Comparison of ENCODE assay signal across 16 mouse cellular contexts in the genomic region with DNA sequence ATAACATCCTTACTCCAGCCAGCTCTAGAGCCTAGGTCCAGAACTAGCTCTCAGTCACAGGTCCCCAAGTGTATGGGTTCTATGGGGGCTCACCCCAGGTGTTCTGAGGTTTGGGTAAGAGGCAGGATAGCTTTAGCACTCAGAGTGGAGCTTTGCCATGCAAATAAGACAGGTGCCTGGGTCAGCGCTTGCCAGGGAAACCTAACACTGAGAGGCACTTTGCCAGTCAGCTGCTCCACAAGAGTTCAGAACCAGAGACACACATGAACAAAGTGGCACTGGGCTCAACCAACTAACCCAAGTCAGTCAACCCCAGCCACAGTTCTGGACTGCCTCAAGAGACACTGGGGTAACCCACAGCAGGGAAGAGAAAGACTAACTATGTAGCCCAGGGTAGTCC. TPM values are rescaled to one million over a fixed set of nuclear protein-coding genes. Genes with fewer than 3 reads are reported as not detected.
"Had no signal": no experiment of that assay in that cellular context is flagged by ENCODE, and none has a peak within 500 bp of the region (broad histone marks: within the 10 kb centered on the region; RNA-seq: fewer than 3 reads in every experiment).

No protein-coding gene starts in this region.

- H3K4me2 ChIP-seq: lung, embryonic 14.5 days; midbrain, embryonic 11.5 days; midbrain, embryonic 13.5 days; midbrain, embryonic 15.5 days; neural tube, embryonic 12.5 days had no signal

- H3K4me3 ChIP-seq: megakaryocyte, embryonic 14.5 days; midbrain, embryonic 13.5 days; midbrain, embryonic 15.5 days; neural tube, embryonic 12.5 days had no signal

- H3K9ac ChIP-seq: lung, embryonic 14.5 days; midbrain, embryonic 13.5 days; midbrain, embryonic 15.5 days; neural tube, embryonic 12.5 days had no signal

- ATAC-seq: midbrain, embryonic 13.5 days; midbrain, embryonic 15.5 days had no signal

- H3K27me3 ChIP-seq: megakaryocyte, embryonic 14.5 days; midbrain, embryonic 13.5 days; midbrain, embryonic 15.5 days; neural tube, embryonic 12.5 days had no signal

- H3K9me3 ChIP-seq: megakaryocyte, embryonic 14.5 days; midbrain, embryonic 13.5 days; midbrain, embryonic 15.5 days; neural tube, embryonic 12.5 days had no signal

- H3K27ac ChIP-seq: macrophage; midbrain, embryonic 13.5 days; midbrain, embryonic 15.5 days; neural tube, embryonic 12.5 days had no signal

- H3K4me1 ChIP-seq: midbrain, embryonic 13.5 days; midbrain, embryonic 15.5 days; neural tube, embryonic 12.5 days had no signal

- DNase-seq: lung, adult 18-20 months; lung, embryonic 14.5 days; lung, postnatal 10 days; lung, postnatal 36 days; right cerebral cortex, postnatal 14 days; spleen, adult 18-20 months; thymus, adult 18-20 months; thymus, postnatal 14 days; thymus, postnatal 36 days had no signal

RNA-seq across cellular contexts. Expression of a gene that starts 12.6 kb away (rescaled TPM):
- total RNA-seq: neutrophil, adult 5-6 weeks had no signal
